Mouse (Mus musculus) intestine, embryonic 14.5 days (tissue): ENCODE results near the gene Rnpepl1. TPM values are rescaled to one million over a fixed set of nuclear protein-coding genes. Genes with fewer than 3 reads are reported as not detected.
A peak's percentile ranks its signal among the peaks of the same experiment; 100 is the strongest.

Source experiments
- ATAC-seq: fragments of 200-750 bp; cut with Nextera tagmentation; replicated peaks from 2 replicates; pipeline ENCODE4 v1.8.0; 2017; ENCODE audit warnings: low read depth, moderate number of reproducible peaks, moderate TSS enrichment, moderate library complexity; ENCODE audit not compliant: low FRiP score, low TSS enrichment
- DNase-seq: peaks from one replicate; pipeline ENCODE4 v3.0.0-alpha.2; 2018; ENCODE audit warnings: low spot score
- H3K27ac ChIP-seq: fragments of 300-500 bp; sonication (generic); 2 replicates; pipeline ENCODE4 v1.5.1; 2014; ENCODE audit warnings: low read depth, mild to moderate bottlenecking, control low read depth
- H3K27me3 ChIP-seq: fragments of 300-500 bp; sonication (generic); replicated peaks from 2 replicates; pipeline ENCODE4 v1.6.1; 2014; ENCODE audit warnings: low read length, control low read depth; ENCODE audit not compliant: control insufficient read depth, insufficient read depth
- H3K36me3 ChIP-seq: fragments of 300-500 bp; sonication (generic); 2 replicates; pipeline ENCODE4 v1.6.1; 2014; ENCODE audit warnings: low read length, control low read depth; ENCODE audit not compliant: control insufficient read depth, insufficient read depth
- H3K4me1 ChIP-seq: fragments of 300-500 bp; sonication (generic); replicated peaks from 2 replicates; pipeline ENCODE4 v1.6.1; 2014; ENCODE audit warnings: low read length, control low read depth, mixed read lengths; ENCODE audit not compliant: control insufficient read depth, insufficient read depth
- H3K4me2 ChIP-seq: fragments of 300-500 bp; sonication (generic); 2 replicates; pipeline ENCODE4 v1.6.1; 2014; ENCODE audit warnings: low read length
- H3K4me3 ChIP-seq: fragments of 300-500 bp; sonication (generic); 2 replicates; pipeline ENCODE4 v1.5.1; 2014; ENCODE audit warnings: low read depth, low read length, control low read depth, mixed read lengths
- H3K9ac ChIP-seq: fragments of 300-500 bp; sonication (generic); 2 replicates; pipeline ENCODE4 v1.6.1; 2014; ENCODE audit warnings: mild to moderate bottlenecking, low read length
- H3K9me3 ChIP-seq: fragments of 300-500 bp; sonication (generic); 2 replicates; pipeline ENCODE4 v1.6.1; 2016; ENCODE audit warnings: low read length, control low read depth; ENCODE audit not compliant: control insufficient read depth
- WGBS: fragments of 180-500 bp; shearing (Covaris S2); extraction: QIAGEN DNeasy Blood & Tissue Kit; methylation state at CpG from one replicate; pipeline ENCODE4 v1.1.7; 2014; 5-methylcytosine and 5-hydroxymethylcytosine counted together
- polyA plus RNA-seq: library from polyadenylated mRNA; unstranded; fragments of >200 nt; fragmentation: Nextera tagmentation; extraction: Ambion mirVana; gene quantifications from 2 replicates; pipeline ENCODE4 v1.2.1, GENCODE M21; 2014

The Rnpepl1 gene
- polyA plus RNA-seq = 28.4 and 36.8 TPM in 2 replicates

- ATAC-seq (peak; percentile 65), DNase-seq (peak; percentile 84)
- peaks cover 25% of the 10 kb centered on the region for H3K4me1 ChIP-seq
- H3K4me3 ChIP-seq = peak within 1 kb of the TSS; percentile 72
- peaks cover 13% of the 10 kb centered on the region for H3K36me3 ChIP-seq
- H3K27ac ChIP-seq = peak within 1 kb of the TSS; percentile 84
- no peaks in the 10 kb centered on the region for H3K27me3 ChIP-seq
- peak within 1 kb of the TSS; percentile 79 for H3K9ac ChIP-seq
- no peaks in the 10 kb centered on the region for H3K9me3 ChIP-seq
- peak within 1 kb of the TSS; percentile 59 for H3K4me2 ChIP-seq
- WGBS = under 1% methylated on average over 45 of the region's 57 CpGs
Observed at GRCm38 (mm10) chr1:92910239-92910885, at the start of gene Rnpepl1. Gene Rnpepl1 (plus strand): TSS chr1:92910783.

DNA sequence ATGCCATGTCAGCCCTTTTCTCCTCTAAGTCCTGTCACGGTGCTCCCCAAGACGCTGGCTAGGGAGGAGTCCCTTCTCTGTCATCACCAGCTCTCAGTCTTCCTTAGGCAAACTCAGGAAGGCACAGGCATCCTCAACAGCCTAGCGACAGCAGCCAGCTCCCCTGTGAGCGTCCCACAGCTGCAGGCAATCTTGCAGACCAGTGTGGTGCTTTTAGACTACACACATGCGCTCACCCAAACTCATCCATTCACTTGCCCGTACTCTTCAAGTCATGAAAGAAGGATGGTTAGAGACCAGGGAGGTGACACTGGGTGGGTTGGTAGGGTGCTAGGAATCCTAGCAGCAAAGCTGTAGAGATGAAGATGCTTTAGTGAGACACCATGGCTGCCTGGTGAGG lies 49.1 kb upstream of the Rnpepl1 start:
- Histone ChIP-seq H3K4me2 (no peak overlapping the region), H3K27me3 (no peaks in the 10 kb centered on the region; the same call in 1 of the 2 replicates), H3K4me1 (no peaks in the 10 kb centered on the region), H3K4me3 (no peak overlapping the region), H3K9ac (no peak overlapping the region), H3K36me3 (peaks cover 38% of the 10 kb centered on the region), H3K27ac (no peak overlapping the region), H3K9me3 (no peaks in the 10 kb centered on the region)
- WGBS = 78% methylated on average over 6 of the region's 6 CpGs
- no peak for ATAC-seq
- no peak for DNase-seq

DNA sequence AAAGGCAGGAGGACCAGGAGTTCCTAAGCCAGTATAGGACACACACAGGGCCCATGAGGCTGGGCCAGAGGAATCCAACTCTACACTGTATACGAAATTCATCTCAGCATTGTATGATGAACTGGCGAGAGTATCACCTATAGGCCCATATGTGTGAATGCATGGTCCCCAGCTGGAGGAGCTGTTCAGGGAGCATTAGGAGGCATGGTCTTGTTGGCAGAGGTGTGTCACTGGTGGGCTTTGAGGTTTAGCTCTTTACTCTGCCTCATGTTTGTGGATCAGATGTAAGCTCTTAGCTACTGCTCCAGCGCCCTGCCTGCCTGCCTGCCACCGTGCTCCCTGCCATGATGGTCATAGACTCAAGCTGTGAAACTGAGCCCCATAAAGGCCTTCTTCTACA lies 47.3 kb upstream of the Rnpepl1 start:
- Histone ChIP-seq H3K27me3 (no peaks in the 10 kb centered on the region; the same call in 1 of the 2 replicates), H3K4me2 (no peak overlapping the region), H3K9ac (no peak overlapping the region), H3K36me3 (peaks cover 20% of the 10 kb centered on the region), H3K27ac (no peak overlapping the region), H3K4me3 (no peak overlapping the region), H3K4me1 (no peaks in the 10 kb centered on the region), H3K9me3 (no peaks in the 10 kb centered on the region)
- WGBS = 86% methylated on average over 4 of the region's 4 CpGs
- no peak for ATAC-seq
- DNase-seq = no peak

GRCm38 (mm10) chr1:92866170-92866569 lies 44.4 kb upstream of the Rnpepl1 start:
- H3K36me3 ChIP-seq = no peaks in the 10 kb centered on the region
- DNase-seq (no peak), ATAC-seq (no peak)
- no peak overlapping the region for H3K9ac ChIP-seq
- H3K4me3 ChIP-seq = no peak overlapping the region
- no peaks in the 10 kb centered on the region for H3K9me3 ChIP-seq
- H3K27me3 ChIP-seq = no peaks in the 10 kb centered on the region; the same call in 1 of the 2 replicates
- H3K27ac ChIP-seq = no peak overlapping the region
- H3K4me2 ChIP-seq = no peak overlapping the region
- WGBS = 63% methylated on average over 2 of the region's 2 CpGs
- no peaks in the 10 kb centered on the region for H3K4me1 ChIP-seq

- H3K9ac ChIP-seq = no peak overlapping the region
- no peak for DNase-seq
- H3K27ac ChIP-seq = no peak overlapping the region
- H3K4me2 ChIP-seq = no peak overlapping the region
- ATAC-seq = no peak
- no peaks in the 10 kb centered on the region for H3K36me3 ChIP-seq
- WGBS = 83% methylated on average over 2 of the region's 2 CpGs
- H3K4me1 ChIP-seq = no peaks in the 10 kb centered on the region
- no peaks in the 10 kb centered on the region for H3K9me3 ChIP-seq
- no peak overlapping the region for H3K4me3 ChIP-seq
- no peaks in the 10 kb centered on the region; the same call in 1 of the 2 replicates for H3K27me3 ChIP-seq
Observed at GRCm38 (mm10) chr1:92869985-92870384, 40.6 kb upstream of the Rnpepl1 start.

DNA sequence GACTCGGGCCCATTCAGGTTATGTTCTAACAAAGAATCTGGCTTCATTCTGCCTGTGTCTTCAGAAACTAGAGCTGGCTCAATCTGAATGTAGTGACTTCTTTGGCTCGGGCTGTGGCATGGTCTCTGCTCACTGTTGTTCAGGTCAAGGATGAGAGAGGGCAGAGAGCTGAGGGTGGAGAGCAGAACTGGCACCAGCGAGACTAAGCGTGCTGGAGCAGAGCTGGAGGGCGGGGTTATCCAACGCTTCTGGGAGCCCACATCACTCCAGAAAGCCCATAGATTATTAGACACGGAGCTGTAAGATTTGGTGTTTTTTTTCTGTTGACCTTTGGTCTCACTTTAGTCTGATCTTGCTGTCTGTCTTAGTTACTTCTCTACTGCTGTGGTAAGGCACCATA lies 37.9 kb upstream of the Rnpepl1 start:
- no peak for DNase-seq
- Histone ChIP-seq H3K27me3 (no peaks in the 10 kb centered on the region), H3K9ac (no peak overlapping the region), H3K4me1 (no peaks in the 10 kb centered on the region), H3K36me3 (no peaks in the 10 kb centered on the region), H3K9me3 (no peaks in the 10 kb centered on the region), H3K4me2 (no peak overlapping the region), H3K4me3 (no peak overlapping the region), H3K27ac (no peak overlapping the region)
- WGBS = 80% methylated on average over 7 of the region's 7 CpGs
- ATAC-seq = no peak

- Histone ChIP-seq H3K27me3 (no peaks in the 10 kb centered on the region), H3K9me3 (no peaks in the 10 kb centered on the region), H3K4me2 (no peak overlapping the region), H3K27ac (no peak overlapping the region), H3K4me1 (no peaks in the 10 kb centered on the region), H3K36me3 (no peaks in the 10 kb centered on the region), H3K9ac (no peak overlapping the region), H3K4me3 (no peak overlapping the region)
- 83% methylated on average over 3 of the region's 3 CpGs for WGBS
- ATAC-seq (no peak), DNase-seq (no peak)
Observed at GRCm38 (mm10) chr1:92874011-92874410, 36.6 kb upstream of the Rnpepl1 start.

GRCm38 (mm10) chr1:92875360-92876111 lies 35.0 kb upstream of the Rnpepl1 start:
- ATAC-seq (no peak), DNase-seq (no peak)
- WGBS = 77% methylated on average over 8 of the region's 8 CpGs
- H3K4me2 ChIP-seq = no peak overlapping the region
- no peaks in the 10 kb centered on the region for H3K4me1 ChIP-seq
- no peak overlapping the region for H3K4me3 ChIP-seq
- H3K9ac ChIP-seq = no peak overlapping the region
- H3K27me3 ChIP-seq = no peaks in the 10 kb centered on the region
- no peaks in the 10 kb centered on the region for H3K36me3 ChIP-seq
- H3K9me3 ChIP-seq = no peaks in the 10 kb centered on the region
- H3K27ac ChIP-seq = no peak overlapping the region
